Mouse (Mus musculus) lung, postnatal 0 days (tissue): ENCODE measurements at regions not wholly inside any gene's neighbourhood (a gene's known extent, or its start where the extent isn't known, plus 50 kb on each side); places are given as distances from the start of the nearest gene placed in this dataset.

Experiments
- ATAC-seq: fragments of 200-750 bp; cut with Nextera tagmentation; 2 replicates; pipeline ENCODE4 v1.8.0; 2017; ENCODE audit warnings: moderate library complexity
- DNase-seq: peaks from one replicate; pipeline ENCODE4 v3.0.0-alpha.2; 2016; ENCODE audit warnings: low spot score
- H3K27ac ChIP-seq: fragments of 300-500 bp; sonication (generic); 2 replicates; pipeline ENCODE4 v1.5.1; 2014; ENCODE audit warnings: antibody characterized with exemption, mild to moderate bottlenecking, low read length, mixed read lengths
- H3K27me3 ChIP-seq: fragments of 300-500 bp; sonication (generic); replicated peaks from 2 replicates; pipeline ENCODE4 v1.6.1; 2014; ENCODE audit warnings: low read length, mixed read lengths; ENCODE audit not compliant: insufficient read depth
- H3K36me3 ChIP-seq: fragments of 300-500 bp; sonication (generic); 2 replicates; pipeline ENCODE4 v1.6.1; 2014; ENCODE audit warnings: low read length, mixed read lengths; ENCODE audit not compliant: insufficient read depth
- H3K4me1 ChIP-seq: fragments of 300-500 bp; sonication (generic); 2 replicates; pipeline ENCODE4 v1.6.1; 2014; ENCODE audit warnings: antibody characterized with exemption, low read depth, low read length, mixed read lengths; ENCODE audit not compliant: insufficient read depth
- H3K4me2 ChIP-seq: fragments of 300-500 bp; sonication (generic); replicated peaks from 2 replicates; pipeline ENCODE4 v1.6.1; 2014; ENCODE audit warnings: low read depth, mild to moderate bottlenecking, low read length, moderate library complexity, mixed read lengths
- H3K4me3 ChIP-seq: fragments of 300-500 bp; sonication (generic); 2 replicates; pipeline ENCODE4 v1.5.1; 2014; ENCODE audit warnings: low read depth, low read length
- H3K9ac ChIP-seq: fragments of 300-500 bp; sonication (generic); replicated peaks from 2 replicates; pipeline ENCODE4 v1.6.1; 2014; ENCODE audit warnings: low read depth, mild to moderate bottlenecking
- H3K9me3 ChIP-seq: fragments of 300-500 bp; sonication (generic); 2 replicates; pipeline ENCODE4 v1.6.1; 2016; ENCODE audit warnings: low read length, mixed read lengths
- CTCF ChIP-seq: IDR thresholded peaks from 2 replicates; pipeline ENCODE4 v1.5.1; 2016; ENCODE audit warnings: antibody characterized with exemption, mild to moderate bottlenecking
- EP300 ChIP-seq: IDR thresholded peaks from 2 replicates; pipeline ENCODE4 v1.6.1; 2016; ENCODE audit warnings: antibody characterized with exemption, mild to moderate bottlenecking, control low read depth
- WGBS: fragments of 180-500 bp; shearing (Covaris S2); extraction: QIAGEN DNeasy Blood & Tissue Kit; methylation state at CpG from one replicate; pipeline ENCODE4 v1.1.7; 2014; 5-methylcytosine and 5-hydroxymethylcytosine counted together

DNA sequence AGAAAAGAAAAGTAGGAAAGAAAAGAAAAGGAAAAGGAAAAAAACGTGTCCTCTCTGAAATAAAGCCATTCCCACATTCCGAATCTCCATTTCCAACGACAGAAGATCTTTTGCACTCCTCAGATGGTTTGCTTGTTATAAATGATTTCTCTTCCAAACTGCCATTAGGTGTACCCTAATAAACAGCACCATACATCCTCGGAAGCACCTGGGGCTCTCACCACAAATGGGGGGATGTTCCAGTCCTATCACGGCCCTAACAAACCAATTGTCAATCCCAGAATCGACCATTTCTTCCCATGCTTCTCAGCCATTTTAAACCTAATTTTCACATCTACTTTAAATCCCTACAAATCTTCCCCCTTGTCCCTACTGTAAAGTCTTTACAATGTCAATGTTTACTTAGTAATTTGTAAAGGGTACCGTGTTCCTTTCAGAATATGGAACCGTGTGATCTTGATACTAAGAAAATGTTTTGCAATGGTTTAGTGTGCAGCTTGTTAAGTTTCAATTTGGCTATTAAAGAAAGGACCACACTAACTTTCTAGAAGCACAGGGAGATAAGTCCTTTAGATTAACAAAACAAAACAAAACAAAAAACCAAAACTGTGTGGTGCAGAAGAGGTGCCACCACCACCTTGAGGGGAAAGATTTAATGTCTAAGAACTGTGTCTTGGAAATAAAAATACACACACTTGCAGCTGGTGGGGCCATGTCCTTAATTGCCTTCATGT lies 66.6 kb upstream of the Chd2 start:
- Histone ChIP-seq H3K36me3 (no peaks in the 10 kb centered on the region), H3K4me1 (no peaks in the 10 kb centered on the region; the same call in 1 of the 2 replicates), H3K27ac (peak overlapping the region; percentile 90), H3K9me3 (no peaks in the 10 kb centered on the region), H3K4me2 (peak overlapping the region; percentile 57), H3K4me3 (peak overlapping the region; percentile 41), H3K27me3 (no peaks in the 10 kb centered on the region), H3K9ac (peak overlapping the region; percentile 46)
- DNase-seq (peak; percentile 57), ATAC-seq (no peak)
- TF ChIP-seq CTCF (no peak; the same call in 1 of the 2 replicates), EP300 (peak; percentile 39; the same call in 1 of the 2 replicates)
- 20% methylated on average over 8 of the region's 8 CpGs for WGBS

DNA sequence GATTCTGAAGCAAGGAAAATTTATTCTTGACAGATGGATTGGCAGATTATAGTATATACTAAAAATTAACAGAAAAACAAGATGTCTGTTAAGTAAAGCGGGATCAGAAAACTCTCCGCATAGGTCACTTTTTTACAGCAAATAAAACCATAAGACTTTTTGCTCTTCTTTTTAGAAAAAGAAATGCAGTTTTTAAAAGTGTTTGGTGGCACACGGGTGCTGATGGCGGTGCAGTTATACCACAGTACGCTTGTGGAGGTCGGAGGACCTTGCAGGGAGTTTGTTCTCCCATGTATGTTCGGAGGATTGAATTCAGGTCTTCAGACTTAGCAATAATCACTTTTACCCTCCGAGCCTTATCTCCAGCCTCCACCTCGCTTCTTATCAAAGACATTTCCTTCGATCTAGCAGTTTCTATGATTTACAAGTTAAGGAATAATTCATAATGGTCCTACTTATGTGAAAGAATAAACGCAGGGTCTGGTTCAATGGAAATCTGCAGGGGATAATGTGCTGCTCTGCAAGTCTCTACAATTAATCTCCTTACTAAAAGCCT lies 65.9 kb upstream of the Chd2 start:
- H3K27me3 ChIP-seq, result no peaks in the 10 kb centered on the region
- 4% methylated on average over 11 of the region's 11 CpGs for WGBS
- no peaks in the 10 kb centered on the region; the same call in 1 of the 2 replicates for H3K4me1 ChIP-seq
- TF ChIP-seq CTCF, result no peak
- no peak; the same call in 1 of the 2 replicates for TF ChIP-seq EP300
- H3K27ac ChIP-seq, result peak overlapping the region; percentile 90
- peak; percentile 53 for DNase-seq
- H3K4me3 ChIP-seq, result peak overlapping the region; percentile 41
- no peaks in the 10 kb centered on the region for H3K36me3 ChIP-seq
- ATAC-seq, result 0 out of 2 replicates have a peak, but pooled peaks have one; percentile 15
- peak overlapping the region; percentile 46 for H3K9ac ChIP-seq
- no peaks in the 10 kb centered on the region for H3K9me3 ChIP-seq
- H3K4me2 ChIP-seq, result peak overlapping the region; percentile 57

GRCm38 (mm10) chr7:73606677-73607449 lies 65.2 kb upstream of the Chd2 start:
- DNase-seq, result peak; percentile 98
- ATAC-seq, result peak; percentile 98
- H3K9me3 ChIP-seq, result no peaks in the 10 kb centered on the region
- H3K4me3 ChIP-seq, result peak overlapping the region; percentile 41
- no peaks in the 10 kb centered on the region for H3K36me3 ChIP-seq
- H3K4me2 ChIP-seq, result peak overlapping the region; percentile 57
- 2% methylated on average over 30 of the region's 30 CpGs for WGBS
- no peaks in the 10 kb centered on the region; the same call in 1 of the 2 replicates for H3K4me1 ChIP-seq
- H3K27ac ChIP-seq, result peak overlapping the region; percentile 90
- TF ChIP-seq EP300 (peak; percentile 62), CTCF (no peak)
- H3K9ac ChIP-seq, result peak overlapping the region; percentile 46
- H3K27me3 ChIP-seq, result no peaks in the 10 kb centered on the region

- Histone ChIP-seq H3K4me3 (no peak overlapping the region), H3K4me1 (no peaks in the 10 kb centered on the region; the same call in 1 of the 2 replicates), H3K9ac (no peak overlapping the region), H3K9me3 (no peaks in the 10 kb centered on the region), H3K36me3 (no peaks in the 10 kb centered on the region), H3K27me3 (no peaks in the 10 kb centered on the region), H3K4me2 (no peak overlapping the region), H3K27ac (no peak overlapping the region)
- TF ChIP-seq EP300, result no peak
- no peak for TF ChIP-seq CTCF
- ATAC-seq (no peak), DNase-seq (no peak)
- WGBS, result 63% methylated on average over 2 of the region's 2 CpGs
These were observed 63.0 kb upstream of the Chd2 start for GRCm38 (mm10) chr7:73604597-73604996.

DNA sequence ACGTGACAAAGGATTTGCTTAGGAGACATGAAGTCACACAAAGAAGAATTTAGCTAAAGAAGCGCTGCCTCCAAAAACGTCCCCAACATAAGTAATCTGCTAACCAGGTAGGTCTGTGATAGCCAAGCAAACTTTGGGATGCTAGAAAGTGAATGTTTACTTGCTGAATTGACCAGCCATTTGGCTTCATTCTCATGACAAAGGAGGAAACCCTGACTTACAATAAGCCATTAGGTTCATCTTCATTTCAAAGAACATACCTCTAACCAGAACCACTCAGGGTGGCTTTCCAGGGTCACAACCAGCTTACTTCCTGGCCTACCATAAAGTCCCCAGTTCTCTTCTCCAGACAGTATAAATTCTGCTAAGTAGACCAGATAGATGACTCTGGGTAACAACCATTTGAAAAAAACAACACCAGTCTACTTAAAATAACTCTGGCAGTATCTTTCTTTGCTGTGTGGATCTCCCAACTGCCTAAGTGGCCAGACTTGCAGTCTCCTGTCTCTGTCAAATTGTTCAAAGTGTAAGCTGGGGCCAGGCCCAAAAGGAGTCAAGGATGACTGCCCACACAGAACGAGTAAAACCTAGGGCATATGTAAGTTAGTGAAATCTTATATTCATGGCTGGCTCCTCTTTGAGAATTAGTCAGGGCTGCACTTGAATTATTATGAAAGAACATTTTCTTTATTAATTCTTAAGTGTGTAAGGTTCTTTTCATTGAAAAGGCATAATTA lies 61.4 kb upstream of the Chd2 start:
- no peak overlapping the region for H3K4me2 ChIP-seq
- 50% methylated on average over 4 of the region's 4 CpGs for WGBS
- H3K9ac ChIP-seq, result no peak overlapping the region
- H3K4me1 ChIP-seq, result no peaks in the 10 kb centered on the region; the same call in 1 of the 2 replicates
- ATAC-seq (no peak), DNase-seq (no peak)
- no peak overlapping the region for H3K4me3 ChIP-seq
- H3K9me3 ChIP-seq, result no peaks in the 10 kb centered on the region
- TF ChIP-seq CTCF (no peak), EP300 (no peak)
- no peaks in the 10 kb centered on the region for H3K27me3 ChIP-seq
- no peaks in the 10 kb centered on the region for H3K36me3 ChIP-seq
- H3K27ac ChIP-seq, result no peak overlapping the region
